Mouse (Mus musculus): Measurements from ENCODE around the gene St6galnac6.

St6galnac6 gene

GRCm38 (mm10) chr2:32640550-32641051 is 41.1 kb downstream of the St6galnac6 start:
- DNase-seq (ENCODE audit: low spot score) = no peak

- no peak for DNase-seq (ENCODE audit: low spot score)
Observed at GRCm38 (mm10) chr2:32641810-32642209, 42.3 kb downstream of the St6galnac6 start.

- no peak for DNase-seq (ENCODE audit: low spot score)
Observed at GRCm38 (mm10) chr2:32642813-32643212, 43.3 kb downstream of the St6galnac6 start.

GRCm38 (mm10) chr2:32644083-32644482 is 44.6 kb downstream of the St6galnac6 start:
- no peak for DNase-seq (ENCODE audit: low spot score)

- no peak for DNase-seq (ENCODE audit: low spot score)
Observed at GRCm38 (mm10) chr2:32644799-32645475, 45.4 kb downstream of the St6galnac6 start.

GRCm38 (mm10) chr2:32645647-32646046 is 46.1 kb downstream of the St6galnac6 start:
- no peak for DNase-seq (ENCODE audit: low spot score)

GRCm38 (mm10) chr2:32646379-32647056 is 47.0 kb downstream of the St6galnac6 start, which contains the start of gene Eng:
Gene Eng (plus strand): TSS chr2:32646595.
- no peak for DNase-seq (ENCODE audit: low spot score)

- DNase-seq (ENCODE audit: low spot score) = no peak
Observed at GRCm38 (mm10) chr2:32647366-32647765, 47.9 kb downstream of the St6galnac6 start.

- DNase-seq (ENCODE audit: low spot score) = no peak
Observed at GRCm38 (mm10) chr2:32653764-32654163, 54.3 kb downstream of the St6galnac6 start.

GRCm38 (mm10) chr2:32654743-32655393 is 55.4 kb downstream of the St6galnac6 start:
- no peak for DNase-seq (ENCODE audit: low spot score)

- no peak for DNase-seq (ENCODE audit: low spot score)
Observed at GRCm38 (mm10) chr2:32655394-32655744, 55.9 kb downstream of the St6galnac6 start.

- no peak for DNase-seq (ENCODE audit: low spot score)
Observed at GRCm38 (mm10) chr2:32655826-32656225, 56.3 kb downstream of the St6galnac6 start.

GRCm38 (mm10) chr2:32658873-32659272 is 59.4 kb downstream of the St6galnac6 start:
- no peak for DNase-seq (ENCODE audit: low spot score)

GRCm38 (mm10) chr2:32661509-32662107 is 62.1 kb downstream of the St6galnac6 start:
- no peak for DNase-seq (ENCODE audit: low spot score)

GRCm38 (mm10) chr2:32662291-32662690 is 62.8 kb downstream of the St6galnac6 start:
- no peak for DNase-seq (ENCODE audit: low spot score)

- DNase-seq (ENCODE audit: low spot score) = no peak
Observed at GRCm38 (mm10) chr2:32665345-32665744, 65.8 kb downstream of the St6galnac6 start.

- DNase-seq (ENCODE audit: low spot score) = no peak
Observed at GRCm38 (mm10) chr2:32665853-32666252, 66.3 kb downstream of the St6galnac6 start.

GRCm38 (mm10) chr2:32667775-32668174 is 68.3 kb downstream of the St6galnac6 start:
- no peak for DNase-seq (ENCODE audit: low spot score)

GRCm38 (mm10) chr2:32668176-32668575 is 68.7 kb downstream of the St6galnac6 start:
- DNase-seq (ENCODE audit: low spot score) = no peak

- no peak for DNase-seq (ENCODE audit: low spot score)
Observed at GRCm38 (mm10) chr2:32669876-32670275, 70.4 kb downstream of the St6galnac6 start.
